Mouse (Mus musculus) hindbrain, embryonic 14.5 days (tissue): ENCODE results near the gene Il1f8. TPM values are rescaled to one million over a fixed set of nuclear protein-coding genes. Genes with fewer than 3 reads are reported as not detected.
"Not testable (repeated sequence)": the region's sequence is repeated elsewhere in the genome, so short reads cannot be mapped to it uniquely, and the experiment has no call there.

Source experiments
- ATAC-seq: fragments of 200-750 bp; cut with Nextera tagmentation; 2 replicates; pipeline ENCODE4 v1.8.0; 2017; ENCODE audit warnings: moderate number of reproducible peaks, mild to moderate bottlenecking, moderate TSS enrichment, moderate library complexity; ENCODE audit not compliant: low FRiP score
- DNase-seq: peaks from one replicate; pipeline ENCODE4 v3.0.0-alpha.2; 2015; ENCODE audit warnings: low spot score
- H3K27ac ChIP-seq: fragments of 300-500 bp; sonication (generic); 2 replicates; pipeline ENCODE4 v1.5.1; 2014; ENCODE audit warnings: mild to moderate bottlenecking, moderate library complexity
- H3K27me3 ChIP-seq: fragments of 300-500 bp; sonication (generic); 2 replicates; pipeline ENCODE4 v1.6.1; 2014; ENCODE audit warnings: mild to moderate bottlenecking, low read length, mixed read lengths; ENCODE audit not compliant: control insufficient read depth, insufficient read depth
- H3K36me3 ChIP-seq: fragments of 300-500 bp; sonication (generic); replicated peaks from 2 replicates; pipeline ENCODE4 v1.6.1; 2014; ENCODE audit not compliant: control insufficient read depth, insufficient read depth
- H3K4me1 ChIP-seq: fragments of 300-500 bp; sonication (generic); replicated peaks from 2 replicates; pipeline ENCODE4 v1.6.1; 2014; ENCODE audit warnings: antibody characterized with exemption, low read length, mixed read lengths; ENCODE audit not compliant: control insufficient read depth, insufficient read depth
- H3K4me2 ChIP-seq: fragments of 300-500 bp; sonication (generic); replicated peaks from 2 replicates; pipeline ENCODE4 v1.6.1; 2014; ENCODE audit warnings: mild to moderate bottlenecking, moderate library complexity
- H3K4me3 ChIP-seq: fragments of 300-500 bp; sonication (generic); replicated peaks from 2 replicates; pipeline ENCODE4 v1.5.1; 2014; ENCODE audit warnings: mild to moderate bottlenecking, low read length
- H3K9ac ChIP-seq: fragments of 300-500 bp; sonication (generic); 2 replicates; pipeline ENCODE4 v1.6.1; 2014
- H3K9me3 ChIP-seq: fragments of 300-500 bp; sonication (generic); 2 replicates; pipeline ENCODE4 v1.6.1; 2016; ENCODE audit warnings: low read length; ENCODE audit not compliant: control insufficient read depth
- WGBS: fragments of 180-500 bp; shearing (Covaris S2); extraction: QIAGEN DNeasy Blood & Tissue Kit; methylation state at CpG from one replicate; pipeline ENCODE4 v1.1.7; 2014; 5-methylcytosine and 5-hydroxymethylcytosine counted together
- polyA plus RNA-seq: library from polyadenylated mRNA; unstranded; fragments of >200 nt; fragmentation: Nextera tagmentation; extraction: Ambion mirVana; gene quantifications from 2 replicates; pipeline ENCODE4 v1.2.1, GENCODE M21; 2014

Gene Il1f8
- not detected in 2 replicates for polyA plus RNA-seq

DNA sequence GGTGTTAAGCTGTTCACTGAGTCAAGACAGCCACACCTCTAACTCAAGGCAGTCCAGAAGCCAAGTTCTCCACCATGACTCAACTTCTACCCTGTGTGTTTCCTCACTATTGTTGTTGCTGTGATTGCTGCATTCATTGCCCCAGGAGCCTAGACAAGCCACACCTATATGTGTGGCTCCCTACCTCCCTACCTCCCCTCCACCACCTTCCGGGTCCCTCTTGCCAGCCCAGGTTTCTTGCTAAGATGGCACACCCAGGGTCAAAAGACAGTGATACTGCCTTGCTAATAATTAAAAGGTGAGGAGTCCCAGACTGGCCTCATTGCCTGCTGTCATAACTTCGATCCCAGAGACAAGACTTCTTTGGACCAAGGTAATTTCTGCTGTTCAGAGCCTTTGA lies at the start of gene Il1f8:
Gene Il1f8 (plus strand): TSS at position 301 of the 400 bp plus-strand sequence.
- Histone ChIP-seq H3K9ac (no peak within 1 kb of the TSS), H3K4me1 (no peaks in the 10 kb centered on the region), H3K27ac (no peak within 1 kb of the TSS), H3K27me3 (no peaks in the 10 kb centered on the region), H3K4me3 (no peak within 1 kb of the TSS), H3K4me2 (no peak within 1 kb of the TSS), H3K36me3 (no peaks in the 10 kb centered on the region), H3K9me3 (no peaks in the 10 kb centered on the region)
- DNase-seq (no peak), ATAC-seq (no peak)
- 90% methylated on average over 2 of the region's 2 CpGs for WGBS

DNA sequence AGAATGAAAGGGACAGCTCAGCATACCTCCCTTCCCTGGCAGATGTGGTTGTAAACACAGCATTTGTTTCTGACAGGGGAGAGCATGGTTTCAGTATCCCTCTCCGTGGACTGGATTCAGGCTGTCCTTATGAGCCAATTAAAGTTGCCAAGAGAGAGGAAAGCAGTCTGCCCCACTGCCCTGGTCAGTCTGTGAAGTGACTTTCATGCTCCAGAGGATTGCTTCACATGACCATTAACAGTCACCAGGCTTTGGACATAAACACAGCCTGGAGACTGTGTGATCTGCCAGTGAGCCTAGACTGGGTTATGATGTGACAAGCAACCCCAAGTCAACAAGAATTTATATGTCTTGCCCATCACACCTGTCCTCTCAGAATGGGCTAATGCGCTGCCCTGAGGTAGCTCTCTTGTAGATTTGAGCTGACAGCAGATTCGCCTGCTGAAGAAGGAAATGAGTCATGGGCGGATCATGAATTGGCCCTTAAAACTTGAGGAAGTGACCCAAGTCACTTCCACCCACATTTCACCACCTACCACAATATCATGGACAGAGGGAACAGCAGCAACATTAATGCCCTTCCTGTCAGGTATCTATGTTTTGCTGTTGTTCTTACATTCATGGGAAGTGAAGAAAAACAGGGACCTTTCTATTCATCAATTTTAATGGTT lies 49.2 kb upstream of the Il1f8 start:
- no peaks in the 10 kb centered on the region for H3K36me3 ChIP-seq
- 91% methylated on average over 4 of the region's 4 CpGs for WGBS
- no peaks in the 10 kb centered on the region for H3K9me3 ChIP-seq
- no peak for ATAC-seq
- H3K4me2 ChIP-seq, result no peak overlapping the region
- no peak for DNase-seq
- H3K4me1 ChIP-seq, result no peaks in the 10 kb centered on the region
- H3K27ac ChIP-seq, result no peak overlapping the region
- H3K9ac ChIP-seq, result no peak overlapping the region
- no peak overlapping the region for H3K4me3 ChIP-seq
- no peaks in the 10 kb centered on the region for H3K27me3 ChIP-seq

GRCm38 (mm10) chr2:24109085-24109484 lies 43.9 kb upstream of the Il1f8 start:
- H3K27me3 ChIP-seq, result no peaks in the 10 kb centered on the region
- no peak overlapping the region for H3K4me3 ChIP-seq
- H3K27ac ChIP-seq, result no peak overlapping the region
- no peak overlapping the region for H3K4me2 ChIP-seq
- H3K9ac ChIP-seq, result no peak overlapping the region
- H3K9me3 ChIP-seq, result no peaks in the 10 kb centered on the region
- H3K4me1 ChIP-seq, result no peaks in the 10 kb centered on the region
- DNase-seq (no peak), ATAC-seq (no peak)
- H3K36me3 ChIP-seq, result no peaks in the 10 kb centered on the region

GRCm38 (mm10) chr2:24134373-24134772 lies 18.6 kb upstream of the Il1f8 start:
- Histone ChIP-seq H3K9me3 (no peaks in the 10 kb centered on the region), H3K4me1 (no peaks in the 10 kb centered on the region), H3K27ac (no peak overlapping the region), H3K9ac (no peak overlapping the region), H3K27me3 (no peaks in the 10 kb centered on the region), H3K4me3 (no peak overlapping the region), H3K4me2 (no peak overlapping the region), H3K36me3 (no peaks in the 10 kb centered on the region)
- DNase-seq (no peak), ATAC-seq (no peak)
- 81% methylated on average over 1 of the region's 1 CpGs for WGBS

- ATAC-seq (peak; percentile 91), DNase-seq (peak; percentile 74)
- not testable (repeated sequence) for H3K27me3 ChIP-seq, H3K27ac ChIP-seq, H3K36me3 ChIP-seq, H3K9me3 ChIP-seq, H3K4me1 ChIP-seq, H3K4me3 ChIP-seq
- 14% methylated on average over 14 of the region's 14 CpGs for WGBS
- Histone ChIP-seq H3K9ac (peak overlapping the region; percentile 31; the same call in 1 of the 2 replicates), H3K4me2 (peak overlapping the region; percentile 43)
Measured at GRCm38 (mm10) chr2:24181683-24182331, 28.8 kb downstream of the Il1f8 start.

DNA sequence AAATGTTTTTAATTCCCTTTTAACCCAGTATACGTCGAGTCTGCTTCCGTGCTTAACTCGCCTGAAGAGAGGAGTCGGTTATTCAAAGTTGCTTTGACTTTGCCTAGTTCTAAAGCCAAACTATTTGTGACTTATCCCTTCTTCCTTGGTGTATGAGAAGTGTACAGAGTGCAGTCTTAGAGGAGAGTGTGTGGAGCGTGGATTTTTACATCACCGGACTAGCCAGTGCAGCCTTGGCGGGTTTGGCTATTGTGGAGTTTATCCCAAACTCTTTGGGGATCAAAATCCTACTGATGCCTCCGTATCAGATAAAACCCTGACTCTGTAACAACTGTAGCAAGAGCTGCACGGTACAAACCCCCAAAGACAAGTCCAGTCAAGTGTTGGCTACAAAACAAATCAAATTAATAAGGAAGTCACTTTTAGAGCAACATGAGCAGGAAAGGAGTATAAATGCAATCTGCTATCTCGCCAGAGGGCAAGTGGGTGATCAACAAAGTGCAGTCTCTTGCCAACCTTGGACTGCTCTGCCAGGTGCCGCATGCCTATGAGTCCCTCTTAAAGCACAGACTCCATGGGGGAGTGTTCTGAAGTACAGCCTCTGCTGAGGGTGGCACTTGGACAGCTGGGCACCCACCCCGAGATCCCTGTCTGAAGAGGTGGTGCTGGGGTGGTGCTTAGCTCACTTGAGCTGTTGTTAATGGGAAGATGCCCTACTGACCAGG lies 29.6 kb downstream of the Il1f8 start:
- H3K9ac ChIP-seq, result peak overlapping the region; percentile 31; the same call in 1 of the 2 replicates

DNA sequence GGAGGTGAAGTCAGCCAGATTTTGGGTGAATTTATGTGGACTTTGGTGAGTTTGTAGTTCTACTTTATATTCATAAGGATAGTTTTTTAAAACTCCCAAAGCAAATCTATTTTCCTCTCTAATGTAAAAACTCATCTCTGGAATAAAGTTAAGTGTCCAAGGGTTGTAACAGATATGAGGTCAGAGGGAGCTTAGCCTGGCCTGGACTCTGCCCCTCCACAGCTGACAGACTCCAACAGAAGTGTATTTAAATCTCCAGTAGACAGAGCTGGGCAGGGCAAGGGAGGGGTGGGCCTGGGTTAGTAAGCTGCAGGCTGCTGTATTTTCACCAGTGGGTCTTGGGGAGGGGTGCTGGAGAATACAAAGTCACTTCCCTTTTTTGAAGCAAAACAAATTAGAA lies 31.1 kb downstream of the Il1f8 start:
- DNase-seq, H3K4me1 ChIP-seq: not testable (repeated sequence)

More for the DNA sequence above, 29.6 kb downstream of the Il1f8 start:
- H3K4me2 ChIP-seq, result peak overlapping the region; percentile 43
- not testable (repeated sequence) for ATAC-seq, H3K4me1 ChIP-seq, H3K27me3 ChIP-seq, H3K4me3 ChIP-seq, H3K27ac ChIP-seq, H3K9me3 ChIP-seq, H3K36me3 ChIP-seq, DNase-seq
- WGBS, result 70% methylated on average over 13 of the region's 13 CpGs

DNA sequence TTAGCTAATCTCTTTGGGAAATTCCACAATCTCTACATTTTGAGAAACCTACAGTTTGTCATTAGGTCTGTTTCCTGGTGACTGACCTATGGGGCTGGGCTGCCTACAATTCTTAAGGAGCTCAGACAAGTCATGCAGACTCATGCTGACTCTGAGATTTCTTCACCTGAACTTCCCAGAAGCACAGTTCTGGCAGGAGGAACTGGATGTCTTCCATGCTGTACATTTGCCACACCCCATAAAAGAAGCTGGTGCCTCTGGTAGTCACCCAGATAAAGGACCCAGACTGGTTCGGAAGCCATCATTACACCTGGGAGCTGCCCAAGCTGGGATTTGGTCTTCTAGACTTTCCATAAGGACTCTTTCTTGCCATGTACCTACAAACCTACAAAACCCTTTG lies 33.2 kb downstream of the Il1f8 start, which contains the start of gene Il1f9:
Gene Il1f9 (plus strand): TSS at position 301 of the 400 bp plus-strand sequence.
- H3K4me2 ChIP-seq, result no peak within 1 kb of the TSS
- no peak for ATAC-seq
- no peak within 1 kb of the TSS for H3K4me3 ChIP-seq
- WGBS, result 95% methylated on average over 1 of the region's 1 CpGs
- H3K4me1 ChIP-seq, result no peaks in the 10 kb centered on the region
- H3K27ac ChIP-seq, result no peak within 1 kb of the TSS
- H3K9ac ChIP-seq, result no peak within 1 kb of the TSS
- no peaks in the 10 kb centered on the region for H3K27me3 ChIP-seq
- no peak for DNase-seq
- no peaks in the 10 kb centered on the region for H3K9me3 ChIP-seq
- no peaks in the 10 kb centered on the region for H3K36me3 ChIP-seq

More for the DNA sequence above, 31.1 kb downstream of the Il1f8 start:
- H3K27ac ChIP-seq, H3K9ac ChIP-seq, H3K9me3 ChIP-seq, ATAC-seq, H3K4me3 ChIP-seq, H3K36me3 ChIP-seq, H3K4me2 ChIP-seq, H3K27me3 ChIP-seq: not testable (repeated sequence)

DNA sequence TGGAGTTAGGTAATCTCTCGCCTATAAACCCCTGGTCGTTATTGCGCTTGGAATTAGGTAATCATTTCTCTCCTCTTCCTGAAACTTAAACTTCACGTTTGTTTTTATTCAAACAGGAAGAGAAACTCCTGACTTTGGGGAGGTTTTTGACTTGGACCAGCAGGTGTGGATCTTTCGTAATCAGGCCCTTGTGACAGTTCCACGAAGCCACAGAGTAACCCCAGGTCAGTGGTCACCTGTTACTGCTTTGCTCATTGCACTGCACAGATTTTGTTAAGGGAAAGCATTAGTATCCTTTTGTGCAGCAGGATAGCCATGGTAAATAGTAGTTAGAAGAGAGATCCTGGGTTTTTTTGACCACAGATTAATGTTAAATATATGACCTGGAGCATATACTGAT lies 34.6 kb downstream of the Il1f8 start:
- Histone ChIP-seq H3K4me1 (no peaks in the 10 kb centered on the region), H3K9ac (no peak overlapping the region), H3K9me3 (no peaks in the 10 kb centered on the region), H3K27me3 (no peaks in the 10 kb centered on the region), H3K36me3 (no peaks in the 10 kb centered on the region), H3K4me3 (no peak overlapping the region), H3K27ac (no peak overlapping the region), H3K4me2 (no peak overlapping the region)
- 87% methylated on average over 6 of the region's 6 CpGs for WGBS
- ATAC-seq (no peak), DNase-seq (no peak)
